Mouse (Mus musculus) midbrain, embryonic 15.5 days (tissue): ENCODE results near the gene Cdk17. TPM values are rescaled to one million over a fixed set of nuclear protein-coding genes. Genes with fewer than 3 reads are reported as not detected.

Source experiments
- ATAC-seq: fragments of 200-750 bp; cut with Nextera tagmentation; replicated peaks from 2 replicates; pipeline ENCODE4 v1.8.0; 2017; ENCODE audit warnings: moderate TSS enrichment
- H3K27ac ChIP-seq: fragments of 300-500 bp; sonication (generic); 2 replicates; pipeline ENCODE4 v1.5.1; 2015; ENCODE audit warnings: mild to moderate bottlenecking, inconsistent platforms
- H3K27me3 ChIP-seq: fragments of 300-500 bp; sonication (generic); replicated peaks from 2 replicates; pipeline ENCODE4 v1.6.1; 2015; ENCODE audit warnings: inconsistent platforms
- H3K36me3 ChIP-seq: fragments of 300-500 bp; sonication (generic); replicated peaks from 2 replicates; pipeline ENCODE4 v1.6.1; 2015; ENCODE audit warnings: inconsistent platforms
- H3K4me1 ChIP-seq: fragments of 300-500 bp; sonication (generic); 2 replicates; pipeline ENCODE4 v1.6.1; 2015; ENCODE audit warnings: inconsistent platforms
- H3K4me2 ChIP-seq: fragments of 300-500 bp; sonication (generic); 2 replicates; pipeline ENCODE4 v1.6.1; 2015; ENCODE audit warnings: inconsistent platforms, mild to moderate bottlenecking, moderate library complexity
- H3K4me3 ChIP-seq: fragments of 300-500 bp; sonication (generic); 2 replicates; pipeline ENCODE4 v1.5.1; 2015; ENCODE audit warnings: mild to moderate bottlenecking, inconsistent platforms
- H3K9ac ChIP-seq: fragments of 300-500 bp; sonication (generic); 2 replicates; pipeline ENCODE4 v1.6.1; 2015; ENCODE audit warnings: mild to moderate bottlenecking, inconsistent platforms
- H3K9me3 ChIP-seq: fragments of 300-500 bp; sonication (generic); 2 replicates; pipeline ENCODE4 v1.6.1; 2016; ENCODE audit warnings: inconsistent platforms
- WGBS: fragments of 180-500 bp; shearing (Covaris S2); methylation state at CpG from one replicate; pipeline ENCODE4 v1.1.7; 2015; ENCODE audit warnings: mixed read lengths; 5-methylcytosine and 5-hydroxymethylcytosine counted together
- polyA plus RNA-seq: library from polyadenylated mRNA; unstranded; fragments of >200 nt; fragmentation: Nextera tagmentation; extraction: Ambion mirVana; gene quantifications from 2 replicates; pipeline ENCODE4 v1.2.1, GENCODE M21; 2015

Gene Cdk17
- polyA plus RNA-seq, 1 experiment from 2014 or later = 45.7 TPM

DNA sequence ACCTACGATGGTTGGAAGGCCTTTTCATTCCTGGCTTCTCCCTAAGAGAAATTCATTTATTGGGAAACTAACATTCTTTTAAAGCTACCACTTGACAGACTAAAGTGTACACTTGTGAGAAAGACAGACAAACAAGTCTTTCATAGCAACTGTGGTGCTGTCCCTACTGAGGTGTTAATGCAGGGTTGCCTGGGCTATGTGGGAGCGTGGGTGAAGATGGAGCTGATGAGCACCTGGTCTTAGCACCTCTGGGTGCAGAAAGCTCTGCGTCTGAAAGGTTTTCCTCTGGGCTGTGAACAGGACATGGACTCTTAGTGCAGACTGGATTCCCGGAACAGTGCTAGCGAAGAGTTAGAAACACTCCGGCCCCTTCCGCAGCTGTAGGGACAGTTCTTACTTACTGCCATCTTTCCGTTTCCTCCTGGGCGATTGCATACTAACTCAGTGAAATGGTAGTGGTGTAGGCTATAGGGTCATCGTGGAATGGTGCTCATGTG is 83.6 kb downstream of the Cdk17 start:
- Histone ChIP-seq H3K4me1 (no peaks in the 10 kb centered on the region), H3K9me3 (no peaks in the 10 kb centered on the region), H3K4me3 (no peak overlapping the region), H3K4me2 (no peak overlapping the region), H3K9ac (no peak overlapping the region), H3K27ac (no peak overlapping the region), H3K36me3 (peaks cover 4% of the 10 kb centered on the region; the same call in 1 of the 2 replicates), H3K27me3 (no peaks in the 10 kb centered on the region)
- no peak for ATAC-seq
- 92% methylated on average over 10 of the region's 10 CpGs for WGBS

- Histone ChIP-seq H3K9me3 (no peaks in the 10 kb centered on the region), H3K27ac (no peak overlapping the region), H3K9ac (no peak overlapping the region), H3K27me3 (no peaks in the 10 kb centered on the region), H3K4me1 (no peaks in the 10 kb centered on the region), H3K36me3 (no peaks in the 10 kb centered on the region), H3K4me3 (no peak overlapping the region), H3K4me2 (no peak overlapping the region)
- 98% methylated on average over 7 of the region's 7 CpGs for WGBS
- no peak for ATAC-seq
Measured at GRCm38 (mm10) chr10:93246185-93246920, 85.7 kb downstream of the Cdk17 start.

GRCm38 (mm10) chr10:93247422-93247821 is 86.7 kb downstream of the Cdk17 start:
- no peaks in the 10 kb centered on the region for H3K4me1 ChIP-seq
- no peak overlapping the region for H3K4me3 ChIP-seq
- H3K9me3 ChIP-seq = no peaks in the 10 kb centered on the region
- H3K36me3 ChIP-seq = no peaks in the 10 kb centered on the region
- H3K4me2 ChIP-seq = no peak overlapping the region
- ATAC-seq = no peak
- H3K27me3 ChIP-seq = no peaks in the 10 kb centered on the region
- no peak overlapping the region for H3K27ac ChIP-seq
- no peak overlapping the region for H3K9ac ChIP-seq
- 88% methylated on average over 12 of the region's 12 CpGs for WGBS

DNA sequence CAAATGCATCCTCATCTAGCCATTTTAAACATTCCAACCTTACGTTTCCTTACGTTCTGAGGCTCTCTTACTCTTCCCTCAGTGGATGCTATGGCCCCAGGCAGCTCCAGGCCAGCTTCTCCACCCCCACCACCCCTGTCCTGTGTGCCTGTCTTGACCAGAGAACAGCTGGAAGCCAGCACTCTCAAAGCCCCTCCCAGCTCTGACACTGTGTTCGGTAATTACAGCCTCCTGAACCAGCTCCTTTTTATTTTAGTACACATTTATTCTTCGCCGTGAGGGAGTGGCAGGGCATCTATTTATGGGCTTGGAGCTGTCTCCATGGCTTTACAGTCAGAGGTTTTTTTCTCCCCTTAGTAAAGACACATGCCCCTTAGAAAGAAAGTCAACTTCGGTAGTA is 87.2 kb downstream of the Cdk17 start:
- Histone ChIP-seq H3K4me2 (no peak overlapping the region), H3K36me3 (no peaks in the 10 kb centered on the region), H3K9ac (no peak overlapping the region), H3K9me3 (no peaks in the 10 kb centered on the region), H3K27me3 (no peaks in the 10 kb centered on the region), H3K27ac (no peak overlapping the region), H3K4me3 (no peak overlapping the region), H3K4me1 (no peaks in the 10 kb centered on the region)
- no peak for ATAC-seq
- WGBS = 58% methylated on average over 6 of the region's 6 CpGs

- Histone ChIP-seq H3K36me3 (no peaks in the 10 kb centered on the region), H3K4me3 (no peak overlapping the region), H3K27me3 (no peaks in the 10 kb centered on the region), H3K9ac (no peak overlapping the region), H3K27ac (no peak overlapping the region), H3K9me3 (no peaks in the 10 kb centered on the region), H3K4me2 (no peak overlapping the region), H3K4me1 (no peaks in the 10 kb centered on the region)
- WGBS = 70% methylated on average over 8 of the region's 8 CpGs
- no peak for ATAC-seq
Measured at GRCm38 (mm10) chr10:93248416-93248815, 87.7 kb downstream of the Cdk17 start.

DNA sequence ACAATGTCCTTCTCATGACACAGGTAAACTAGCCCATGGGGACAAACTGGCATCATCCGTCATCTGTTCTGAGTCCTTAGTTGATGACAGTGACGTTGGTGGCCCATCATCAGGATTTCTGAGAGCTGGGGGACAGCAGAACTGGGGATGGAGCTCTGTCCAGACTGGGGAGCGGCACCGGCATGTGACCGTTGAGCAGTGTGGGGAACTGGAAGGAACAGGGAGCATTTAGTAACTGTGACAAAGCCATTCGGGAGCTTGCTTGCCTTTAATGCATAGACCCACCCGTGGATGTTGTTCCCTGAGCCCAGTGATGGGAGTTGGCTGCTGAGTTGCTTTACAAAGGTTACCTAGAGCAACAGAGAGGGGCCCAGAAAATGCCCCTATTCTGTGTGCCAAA is 89.2 kb downstream of the Cdk17 start:
- no peak overlapping the region for H3K27ac ChIP-seq
- 54% methylated on average over 7 of the region's 7 CpGs for WGBS
- H3K9ac ChIP-seq = no peak overlapping the region
- H3K27me3 ChIP-seq = no peaks in the 10 kb centered on the region
- no peaks in the 10 kb centered on the region for H3K36me3 ChIP-seq
- H3K9me3 ChIP-seq = no peaks in the 10 kb centered on the region
- H3K4me2 ChIP-seq = no peak overlapping the region
- peaks cover under 1% of the 10 kb centered on the region; the same call in 1 of the 2 replicates for H3K4me1 ChIP-seq
- ATAC-seq = no peak
- no peak overlapping the region for H3K4me3 ChIP-seq

DNA sequence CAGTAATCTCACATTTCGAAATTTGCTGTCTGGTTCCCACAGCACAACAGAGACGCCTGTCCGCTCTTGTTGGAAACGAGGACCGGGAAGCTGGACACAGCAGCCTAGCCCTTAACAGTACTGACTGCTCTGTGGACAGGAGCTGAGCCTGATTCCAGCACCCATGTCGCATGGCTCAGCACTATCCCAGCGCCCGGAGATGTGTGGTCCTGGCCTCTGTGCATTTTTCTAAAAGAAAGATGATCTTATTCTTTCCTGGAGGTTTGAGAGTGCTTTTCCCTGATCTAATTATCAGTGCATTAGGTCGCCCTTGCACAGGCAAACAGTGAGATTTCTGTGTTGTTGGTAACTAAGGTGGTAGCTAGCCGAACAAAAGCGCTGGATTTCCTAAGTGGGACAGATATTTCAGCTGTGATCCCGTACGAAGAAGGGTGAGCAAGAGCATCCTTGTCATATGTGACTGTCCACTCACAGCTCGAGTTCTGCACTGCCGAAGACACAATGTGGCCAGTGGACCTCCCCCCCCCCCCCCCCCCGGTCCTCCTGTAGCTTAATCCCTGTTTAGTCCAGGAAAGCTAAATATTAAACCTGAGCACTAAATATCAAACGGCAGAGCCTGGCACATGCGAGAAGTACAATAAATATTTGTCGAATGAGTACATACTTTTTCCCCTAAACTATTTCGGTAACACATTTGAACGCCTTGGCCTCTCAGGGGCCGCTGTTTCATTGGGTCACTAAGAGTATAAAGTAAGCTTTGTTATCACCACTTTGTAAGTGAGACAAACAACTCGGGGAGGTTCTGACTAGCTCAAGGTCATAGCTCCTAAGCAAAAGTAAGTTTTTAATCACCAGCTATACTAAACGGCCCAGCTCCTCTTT is 90.0 kb downstream of the Cdk17 start:
- Histone ChIP-seq H3K9me3 (no peaks in the 10 kb centered on the region), H3K27ac (no peak overlapping the region), H3K4me2 (no peak overlapping the region), H3K9ac (no peak overlapping the region), H3K27me3 (no peaks in the 10 kb centered on the region), H3K4me1 (peaks cover 6% of the 10 kb centered on the region), H3K4me3 (no peak overlapping the region), H3K36me3 (no peaks in the 10 kb centered on the region)
- 69% methylated on average over 24 of the region's 24 CpGs for WGBS
- no peak for ATAC-seq

GRCm38 (mm10) chr10:93251426-93251825 is 90.8 kb downstream of the Cdk17 start:
- no peak for ATAC-seq
- H3K9me3 ChIP-seq = no peaks in the 10 kb centered on the region
- H3K4me2 ChIP-seq = no peak overlapping the region
- H3K27ac ChIP-seq = no peak overlapping the region
- no peaks in the 10 kb centered on the region for H3K27me3 ChIP-seq
- H3K36me3 ChIP-seq = no peaks in the 10 kb centered on the region
- H3K4me3 ChIP-seq = no peak overlapping the region
- no peak overlapping the region for H3K9ac ChIP-seq
- H3K4me1 ChIP-seq = peaks cover 7% of the 10 kb centered on the region
- WGBS = 95% methylated on average over 8 of the region's 8 CpGs

- peaks cover 14% of the 10 kb centered on the region for H3K4me1 ChIP-seq
- H3K4me2 ChIP-seq = no peak overlapping the region
- no peaks in the 10 kb centered on the region for H3K36me3 ChIP-seq
- 93% methylated on average over 2 of the region's 2 CpGs for whole genome bisulfite sequencing
- no peak overlapping the region for H3K27ac ChIP-seq
- H3K9ac ChIP-seq = no peak overlapping the region
- H3K4me3 ChIP-seq = no peak overlapping the region
- H3K27me3 ChIP-seq = no peaks in the 10 kb centered on the region
- H3K9me3 ChIP-seq = no peaks in the 10 kb centered on the region
- no peak for ATAC-seq
Measured at GRCm38 (mm10) chr10:93252661-93253060, 92.0 kb downstream of the Cdk17 start.

GRCm38 (mm10) chr10:93253156-93253555 is 92.5 kb downstream of the Cdk17 start:
- Histone ChIP-seq H3K27ac (no peak overlapping the region), H3K4me3 (no peak overlapping the region), H3K9me3 (no peaks in the 10 kb centered on the region), H3K4me2 (no peak overlapping the region), H3K27me3 (no peaks in the 10 kb centered on the region), H3K9ac (no peak overlapping the region), H3K4me1 (peaks cover 14% of the 10 kb centered on the region), H3K36me3 (no peaks in the 10 kb centered on the region)
- WGBS = 95% methylated on average over 6 of the region's 6 CpGs
- no peak for ATAC-seq

DNA sequence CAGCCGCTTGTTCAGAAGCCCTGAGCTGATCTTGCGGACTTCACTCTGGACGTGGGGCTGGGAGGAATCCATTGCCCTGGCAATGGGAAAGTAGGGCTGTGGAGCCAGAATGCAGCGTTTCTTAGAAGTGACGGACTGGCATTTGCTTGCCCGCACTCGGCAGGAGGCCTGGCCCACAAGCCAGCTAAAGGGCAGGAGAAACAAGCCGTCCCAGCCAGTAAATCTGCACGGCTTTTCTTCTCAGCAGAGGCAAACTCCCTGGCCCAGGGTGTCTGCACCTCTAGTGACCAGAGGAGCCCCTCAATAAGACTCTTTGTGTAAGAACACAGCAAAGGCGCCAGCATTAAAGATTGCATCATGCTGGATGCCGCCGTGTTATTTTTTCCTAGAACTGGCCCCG is 94.6 kb downstream of the Cdk17 start:
- H3K9ac ChIP-seq = no peak overlapping the region
- peak; percentile 37; the same call in 1 of the 2 replicates for ATAC-seq
- no peaks in the 10 kb centered on the region for H3K27me3 ChIP-seq
- H3K27ac ChIP-seq = peak overlapping the region; percentile 53; the same call in 1 of the 2 replicates
- no peaks in the 10 kb centered on the region for H3K36me3 ChIP-seq
- no peaks in the 10 kb centered on the region for H3K9me3 ChIP-seq
- peaks cover 14% of the 10 kb centered on the region for H3K4me1 ChIP-seq
- no peak overlapping the region for H3K4me2 ChIP-seq
- no peak overlapping the region for H3K4me3 ChIP-seq
- WGBS = 16% methylated on average over 13 of the region's 13 CpGs

GRCm38 (mm10) chr10:93259826-93260225 is 99.2 kb downstream of the Cdk17 start:
- 65% methylated on average over 5 of the region's 5 CpGs for WGBS

More at GRCm38 (mm10) chr10:93259826-93260225, 99.2 kb downstream of the Cdk17 start:
- Histone ChIP-seq H3K4me3 (no peak overlapping the region), H3K27ac (no peak overlapping the region), H3K4me1 (peaks cover 51% of the 10 kb centered on the region), H3K4me2 (no peak overlapping the region), H3K9ac (no peak overlapping the region), H3K9me3 (no peaks in the 10 kb centered on the region), H3K36me3 (no peaks in the 10 kb centered on the region), H3K27me3 (no peaks in the 10 kb centered on the region)
- ATAC-seq = no peak
